Mouse (Mus musculus) C2C12 (cell line): ENCODE results near the gene Cc2d2a.

Source experiments
- CTCF ChIP-seq: IDR thresholded peaks from one replicate; pipeline ENCODE4 v1.5.1; 2011; ENCODE audit not compliant: control insufficient read depth, insufficient read depth, insufficient read length
- MAX ChIP-seq: IDR thresholded peaks from one replicate; pipeline ENCODE4 v1.6.1; 2011; ENCODE audit warnings: mild to moderate bottlenecking, control low read depth

- TF ChIP-seq MAX (no peak), CTCF (no peak)
Measured at GRCm38 (mm10) chr5:43781423-43781976, 119.4 kb downstream of the Cc2d2a start.
